Mouse (Mus musculus): Measurements from ENCODE around the gene Clint1. TPM values are rescaled to one million over a fixed set of nuclear protein-coding genes. Genes with fewer than 3 reads are reported as not detected.
A peak's percentile ranks its signal among the peaks of the same experiment; 100 is the strongest.

The Clint1 gene
- total RNA-seq, 2 experiments from 2014 or later: 27.8 to 35.3 TPM

- DNase-seq: no peak
These were observed 31.6 kb downstream of the Clint1 start for GRCm38 (mm10) chr11:45883270-45883931.

- DNase-seq: no peak
These were observed 32.2 kb downstream of the Clint1 start for GRCm38 (mm10) chr11:45884029-45884428.

- DNase-seq: no peak
These were observed 33.9 kb downstream of the Clint1 start for GRCm38 (mm10) chr11:45885606-45886230.

DNA sequence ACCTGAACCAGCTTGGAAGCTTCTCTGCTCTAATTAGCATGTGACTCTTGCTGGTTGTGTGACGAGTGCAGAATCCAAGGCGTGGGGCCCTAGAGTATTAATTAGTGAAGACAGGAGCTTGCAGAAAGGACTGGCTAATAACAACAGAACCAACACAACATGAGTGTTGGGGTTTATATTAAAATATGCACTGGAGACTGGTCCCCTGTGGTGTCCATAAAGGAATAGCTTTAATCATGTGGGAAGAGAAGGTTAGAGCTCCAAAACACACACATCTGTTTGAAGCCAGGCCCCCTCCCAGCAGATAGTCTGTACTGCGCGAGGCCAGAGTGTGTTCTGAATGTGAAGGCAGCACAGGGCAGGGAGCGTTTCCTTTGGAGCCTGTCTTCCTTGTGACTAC, 34.7 kb downstream of the Clint1 start:
- DNase-seq: no peak

GRCm38 (mm10) chr11:45888471-45889030, 36.7 kb downstream of the Clint1 start:
- no peak for DNase-seq

DNA sequence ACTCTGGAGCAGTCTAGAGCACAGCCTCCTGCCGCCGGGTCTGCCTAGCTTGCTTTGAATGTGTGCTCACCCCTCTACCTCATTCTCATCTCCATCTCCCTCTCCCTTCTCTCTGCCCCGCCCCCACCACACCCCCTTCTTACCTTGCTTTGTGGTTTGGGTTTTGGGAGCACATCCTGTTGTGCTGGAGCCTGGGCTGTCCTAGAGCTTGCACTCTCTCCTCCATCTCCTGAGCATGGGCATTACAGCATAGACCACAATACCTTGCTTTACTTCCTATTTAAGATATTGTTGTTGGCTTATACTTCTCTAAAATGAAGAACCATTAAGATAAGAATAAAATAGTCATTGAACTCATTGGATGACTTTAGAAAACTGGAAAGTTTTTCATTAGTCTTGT, 38.1 kb downstream of the Clint1 start:
- DNase-seq: no peak

DNA sequence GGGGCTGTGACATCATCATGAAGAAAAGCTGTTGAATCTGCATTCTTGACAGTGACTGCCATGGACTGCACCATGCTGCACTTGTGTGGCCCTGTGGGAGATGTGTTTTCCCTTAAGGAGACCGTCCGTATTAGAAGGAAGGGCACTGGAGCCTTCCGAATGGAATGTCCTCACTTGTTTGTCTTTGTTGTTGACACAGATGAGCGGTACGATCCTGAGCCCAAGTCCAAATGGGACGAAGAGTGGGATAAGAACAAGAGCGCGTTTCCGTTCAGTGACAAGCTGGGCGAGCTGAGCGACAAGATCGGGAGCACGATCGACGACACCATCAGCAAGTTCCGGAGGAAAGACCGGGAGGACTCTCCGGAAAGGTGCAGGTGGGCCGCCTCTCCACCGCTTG, 38.6 kb downstream of the Clint1 start:
- no peak for DNase-seq

- DNase-seq: no peak
These were observed 41.1 kb downstream of the Clint1 start for GRCm38 (mm10) chr11:45892861-45893360.

DNA sequence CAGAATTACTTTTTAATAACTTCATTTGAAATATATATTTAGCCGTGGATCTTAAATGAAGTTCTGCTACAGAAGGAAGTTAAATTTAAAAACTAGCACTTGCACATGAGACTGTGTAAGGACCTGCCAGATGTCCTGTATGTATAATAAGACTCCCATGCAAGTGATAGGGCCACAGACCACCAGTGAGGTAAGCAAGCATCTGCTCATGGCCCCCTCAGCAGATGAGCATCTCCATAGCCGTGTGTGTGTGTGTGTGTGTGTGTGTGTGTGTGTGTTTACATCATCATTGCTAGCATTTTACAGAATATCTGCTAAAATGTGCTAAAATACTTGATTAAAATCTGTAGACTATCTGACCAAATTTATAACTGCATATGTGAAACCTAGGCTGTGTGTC, 45.5 kb downstream of the Clint1 start:
- no peak for DNase-seq

DNA sequence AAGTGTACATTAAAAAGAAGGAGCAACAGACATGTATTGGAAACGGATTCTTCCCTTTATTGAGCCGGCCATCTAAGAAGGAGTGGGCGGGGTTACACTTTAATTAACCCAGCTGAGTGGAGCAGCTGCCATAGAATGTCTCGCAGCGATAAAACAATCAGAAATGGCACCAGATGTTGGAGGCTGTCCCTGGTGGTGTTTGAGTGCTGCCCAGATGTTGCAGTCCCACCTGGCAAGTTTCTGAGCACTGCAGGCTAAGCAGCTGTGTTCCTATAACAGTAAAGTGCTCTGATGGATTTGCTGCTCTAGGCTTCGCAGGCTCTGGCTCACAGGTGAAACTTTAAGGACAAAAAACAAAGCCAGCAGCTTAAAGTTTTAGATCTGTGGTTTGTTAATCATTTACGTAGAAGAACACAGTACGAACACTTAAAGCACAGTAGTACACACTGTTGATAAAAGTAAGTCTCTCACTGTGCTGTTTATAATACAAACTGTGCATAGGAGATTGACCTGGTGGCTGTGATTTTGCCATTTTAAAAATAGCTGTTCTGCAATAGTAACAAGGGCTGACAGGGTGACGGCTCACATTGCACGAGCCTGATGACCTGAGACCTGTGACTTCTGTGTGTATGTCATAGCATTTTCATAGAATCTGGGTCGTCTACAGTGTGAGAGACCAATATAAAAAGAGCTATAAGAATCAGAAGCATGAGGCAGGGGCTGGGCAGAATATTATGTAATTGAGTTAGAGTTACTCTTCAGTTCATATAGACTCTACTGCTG, 48.6 kb downstream of the Clint1 start:
- no peak for DNase-seq

GRCm38 (mm10) chr11:45906109-45906786, 54.4 kb downstream of the Clint1 start:
- DNase-seq: no peak

GRCm38 (mm10) chr11:45907301-45907700, 55.5 kb downstream of the Clint1 start:
- DNase-seq: no peak

- DNase-seq: no peak
These were observed 56.2 kb downstream of the Clint1 start for GRCm38 (mm10) chr11:45908070-45908469.

DNA sequence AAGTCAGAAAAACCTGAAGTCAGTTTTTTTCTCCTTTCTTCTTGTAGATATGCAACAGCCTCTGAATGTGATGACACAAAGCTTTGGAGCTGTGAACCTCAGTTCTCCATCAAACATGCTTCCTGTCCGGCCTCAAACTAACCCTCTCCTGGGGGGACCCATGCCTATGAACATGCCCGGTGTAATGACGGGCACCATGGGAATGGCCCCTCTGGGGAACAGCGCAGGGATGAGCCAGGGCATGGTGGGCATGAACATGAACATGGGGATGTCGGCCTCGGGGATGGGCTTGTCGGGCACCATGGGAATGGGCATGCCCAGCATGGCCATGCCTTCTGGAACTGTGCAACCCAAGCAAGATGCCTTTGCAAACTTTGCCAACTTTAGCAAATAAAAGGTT, 57.0 kb downstream of the Clint1 start:
- no peak for DNase-seq

DNA sequence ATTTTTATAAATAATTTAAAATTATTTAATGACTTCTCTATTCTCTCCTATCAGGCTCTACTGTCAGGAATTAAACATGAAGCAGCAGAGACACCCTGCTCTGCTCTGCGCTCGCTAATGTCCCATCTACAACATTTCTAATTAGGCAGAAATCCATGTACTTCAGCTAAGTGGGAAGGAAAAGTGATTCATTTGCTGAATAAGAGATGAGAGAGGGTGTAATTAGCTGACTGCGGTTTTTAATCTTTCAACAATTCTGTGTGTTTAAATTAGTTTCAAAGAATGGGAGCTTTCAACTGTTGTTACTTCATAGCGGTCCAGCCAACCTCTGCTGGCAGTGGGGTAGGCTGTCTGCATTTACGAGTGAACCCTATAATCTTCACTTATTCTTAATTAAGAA, 58.9 kb downstream of the Clint1 start:
- no peak for DNase-seq

- DNase-seq: no peak
These were observed 64.3 kb downstream of the Clint1 start for GRCm38 (mm10) chr11:45916196-45916595.

DNA sequence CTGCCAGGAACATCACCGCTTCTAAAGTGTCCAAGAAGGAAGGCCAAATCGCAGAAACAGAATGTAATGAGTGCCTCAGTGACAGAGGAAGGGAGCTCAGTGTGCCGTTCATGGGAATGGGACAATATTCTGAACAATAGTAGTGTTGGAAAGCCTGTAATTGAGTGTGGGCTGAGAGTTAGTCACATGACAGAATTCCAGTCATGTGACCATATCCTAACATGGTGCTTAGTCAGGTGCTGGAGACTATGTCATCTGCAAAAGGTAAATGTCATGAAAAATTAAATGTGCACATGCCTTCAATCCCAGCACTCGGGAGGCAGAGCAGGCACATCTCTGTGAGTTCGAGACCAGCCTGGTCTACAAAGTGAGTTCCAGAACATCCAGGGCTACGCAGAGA, 66.2 kb downstream of the Clint1 start:
- DNase-seq: no peak

GRCm38 (mm10) chr11:45918836-45919235, 67.0 kb downstream of the Clint1 start:
- no peak for DNase-seq

- no peak for DNase-seq
These were observed 69.2 kb downstream of the Clint1 start for GRCm38 (mm10) chr11:45921026-45921425.

DNA sequence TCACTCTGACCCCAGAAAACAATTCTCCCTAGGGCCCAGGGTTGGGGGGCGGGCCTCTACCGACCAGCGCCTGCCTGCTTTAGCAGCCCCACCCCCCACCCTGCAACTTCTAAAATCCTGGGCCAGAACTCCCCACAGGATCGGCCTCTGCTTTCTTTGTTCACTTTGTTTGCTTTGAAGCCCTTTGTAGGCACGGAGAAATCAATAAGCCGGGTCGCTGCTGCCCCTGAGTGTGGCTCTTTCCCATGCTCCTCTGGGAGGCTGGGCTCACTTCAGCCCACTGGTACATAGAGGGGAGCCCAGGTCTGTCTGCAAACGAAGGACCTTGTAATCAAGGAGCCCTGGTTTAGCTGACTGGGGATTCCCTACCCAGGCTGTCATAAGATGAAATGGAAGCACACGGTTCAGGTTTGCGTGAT, 69.6 kb downstream of the Clint1 start:
- no peak for DNase-seq

GRCm38 (mm10) chr11:45925436-45925835, 73.6 kb downstream of the Clint1 start:
- no peak for DNase-seq

- DNase-seq: peak; percentile 62
These were observed 74.8 kb downstream of the Clint1 start for GRCm38 (mm10) chr11:45926640-45927082.
